Mouse (Mus musculus): ENCODE results near the gene Eif5a.

DNA sequence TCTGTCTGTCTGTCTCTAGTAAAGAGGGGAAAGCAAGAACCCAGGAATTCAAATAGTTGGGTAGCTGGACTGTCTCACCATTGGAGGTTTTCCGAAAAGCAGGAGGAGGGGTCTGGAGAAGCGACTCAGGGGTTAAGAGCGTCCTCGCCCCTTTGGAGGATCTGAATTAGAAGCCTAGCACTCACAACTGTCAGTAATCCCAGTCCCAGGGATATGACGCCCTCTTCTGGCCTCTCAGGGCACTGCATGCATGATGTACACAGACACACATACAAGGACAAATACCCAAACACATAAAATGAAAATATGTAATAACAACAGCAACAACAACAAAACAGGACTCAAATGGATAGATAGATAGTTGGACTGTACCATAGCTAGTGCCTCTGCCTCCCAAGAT, 38.9 kb upstream of the Eif5a start:
- TF ChIP-seq CTCF (IDR thresholded peaks at IDR 0.05; ENCODE audit: low read depth) (peak; percentile 71), EP300 (IDR thresholded peaks at IDR 0.05; ENCODE audit: low read depth) (no peak)
